Mouse (Mus musculus) right cerebral cortex, postnatal 4 days (tissue): ENCODE results near the gene Cpt1b.
"Not testable (repeated sequence)": the region's sequence is repeated elsewhere in the genome, so short reads cannot be mapped to it uniquely, and the experiment has no call there.

ENCODE experiments used
- DNase-seq: peaks from one replicate; pipeline ENCODE4 v3.0.0-alpha.2; 2022

The Cpt1b gene

GRCm38 (mm10) chr15:89431806-89432205 is 6.1 kb upstream of the Cpt1b start:
- DNase-seq = no peak

GRCm38 (mm10) chr15:89431271-89431670 is 5.6 kb upstream of the Cpt1b start:
- DNase-seq = no peak

GRCm38 (mm10) chr15:89430771-89431170 is 5.1 kb upstream of the Cpt1b start:
- DNase-seq = not testable (repeated sequence)

- no peak for DNase-seq
These were observed 4.7 kb upstream of the Cpt1b start for GRCm38 (mm10) chr15:89430341-89430740.

DNA sequence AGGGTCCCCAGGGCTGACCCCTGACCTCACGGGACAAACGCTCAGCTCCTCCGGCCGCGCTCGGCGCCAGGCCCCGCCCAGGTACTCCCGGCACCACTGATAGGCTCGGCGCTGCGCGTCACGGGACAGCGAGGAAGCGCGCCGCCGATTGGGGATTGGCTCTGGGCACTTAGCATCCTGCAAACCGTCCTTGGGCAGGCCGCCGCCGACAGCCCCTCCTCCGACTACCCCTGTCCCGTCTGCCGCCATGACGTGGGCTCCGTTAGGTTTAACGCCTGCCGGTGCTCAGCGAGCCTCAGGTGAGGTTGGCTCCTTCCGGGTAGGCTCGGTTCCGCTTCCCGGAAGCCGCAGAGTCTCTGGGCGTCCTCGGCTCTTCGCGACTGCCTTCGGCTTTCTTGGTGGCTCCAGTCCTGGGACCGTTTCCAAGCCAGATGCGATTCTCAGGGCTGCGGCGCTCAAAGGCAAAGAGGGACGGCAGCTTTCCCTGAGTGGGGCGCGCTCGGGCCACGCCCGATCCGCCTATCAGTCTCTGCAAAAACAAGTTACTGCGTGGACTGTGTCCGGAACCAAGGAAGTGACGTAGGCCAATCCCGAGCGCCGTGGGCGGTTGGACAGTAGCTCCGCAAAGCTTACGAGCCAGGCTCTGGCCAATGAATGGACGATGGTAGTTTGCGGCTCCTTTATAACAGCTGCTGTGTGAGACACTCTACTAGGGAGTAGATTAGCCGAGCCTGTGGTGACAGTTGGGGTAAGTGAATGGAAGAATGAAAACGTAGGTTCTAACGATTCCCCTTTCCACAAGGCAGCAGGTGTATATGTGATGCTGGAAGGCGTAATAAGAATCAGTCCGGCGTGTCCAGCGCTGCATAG is 3.9 kb upstream of the Cpt1b start, which contains the start of the genes C730034F03Rik, Gm44502 and Chkb:
TSS of gene C730034F03Rik (plus strand) at position 238 of the 870 bp plus-strand sequence.
TSS of gene Gm44502 (minus strand) at position 345 of the 870 bp plus-strand sequence.
TSS of gene Chkb (minus strand) at position 557 of the 870 bp plus-strand sequence.
- peak; percentile 87 for DNase-seq

GRCm38 (mm10) chr15:89428821-89429351 is 3.2 kb upstream of the Cpt1b start:
- DNase-seq = no peak

- no peak for DNase-seq
These were observed 2.6 kb upstream of the Cpt1b start for GRCm38 (mm10) chr15:89428136-89428790.

- no peak for DNase-seq
These were observed 1.1 kb upstream of the Cpt1b start for GRCm38 (mm10) chr15:89426716-89427115.

DNA sequence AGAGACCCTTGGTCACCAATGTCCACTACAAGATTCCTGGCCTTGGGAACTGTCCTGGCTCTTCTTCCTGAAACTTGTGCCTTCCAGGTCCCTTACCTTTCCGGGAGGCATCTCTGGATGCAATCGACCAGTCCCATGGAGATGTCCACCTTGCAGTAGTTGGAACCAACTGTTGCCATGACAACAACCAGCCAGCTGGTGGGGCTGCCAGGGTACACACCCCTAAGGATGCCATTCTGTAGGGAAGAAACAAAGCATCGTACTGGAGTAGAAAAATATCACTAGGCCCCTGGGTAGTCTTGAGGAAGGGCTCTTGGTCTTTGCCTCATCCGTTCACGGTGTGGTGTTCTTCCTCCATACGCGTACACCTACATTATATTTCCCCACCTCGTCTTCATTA is 1.0 kb downstream of the Cpt1b start:
- no peak for DNase-seq

DNA sequence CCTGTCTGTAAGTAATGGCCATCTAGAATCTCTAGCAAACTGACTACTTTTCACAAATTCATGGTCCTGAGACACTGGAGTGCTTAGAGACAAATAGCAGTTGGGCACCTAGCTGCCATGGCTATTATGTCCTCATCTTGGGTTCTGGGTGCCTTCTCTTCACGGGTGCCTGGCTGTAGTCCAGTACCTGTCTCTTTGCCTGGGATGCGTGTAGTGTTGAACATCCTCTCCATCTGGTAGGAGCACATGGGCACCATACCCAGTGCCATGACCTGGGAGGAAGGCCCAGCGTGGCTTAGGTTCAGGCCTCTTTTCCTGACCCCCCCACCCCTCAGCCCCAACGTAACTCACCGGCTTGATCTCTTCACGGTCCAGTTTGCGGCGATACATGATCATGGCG is 3.7 kb downstream of the Cpt1b start:
- DNase-seq = no peak

DNA sequence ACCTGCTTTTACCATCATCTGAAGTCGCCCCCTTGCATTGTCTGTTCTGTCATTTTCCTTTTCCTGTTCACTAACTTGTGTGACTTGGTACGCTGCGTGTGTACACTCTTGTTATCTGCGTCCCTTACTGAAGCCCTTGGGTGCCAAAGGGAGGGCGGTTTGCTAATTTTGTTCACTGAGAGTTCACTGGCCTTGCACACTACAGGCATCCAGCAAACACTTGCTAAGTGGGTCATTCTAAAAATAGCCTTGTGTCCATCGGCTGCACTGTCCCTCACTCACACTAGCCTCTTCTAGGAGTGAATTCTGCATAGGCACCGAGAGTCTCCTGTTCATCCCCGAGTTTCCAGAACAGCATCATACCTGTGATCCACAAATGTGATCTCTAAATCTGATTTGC is 10.4 kb downstream of the Cpt1b start:
- no peak for DNase-seq

GRCm38 (mm10) chr15:89410118-89410517 is 15.5 kb downstream of the Cpt1b start, which contains the start of gene Syce3:
Syce3 (minus strand) TSS chr15:89410503.
- no peak for DNase-seq

GRCm38 (mm10) chr15:89406691-89407090 is 19.0 kb downstream of the Cpt1b start:
- no peak for DNase-seq

DNA sequence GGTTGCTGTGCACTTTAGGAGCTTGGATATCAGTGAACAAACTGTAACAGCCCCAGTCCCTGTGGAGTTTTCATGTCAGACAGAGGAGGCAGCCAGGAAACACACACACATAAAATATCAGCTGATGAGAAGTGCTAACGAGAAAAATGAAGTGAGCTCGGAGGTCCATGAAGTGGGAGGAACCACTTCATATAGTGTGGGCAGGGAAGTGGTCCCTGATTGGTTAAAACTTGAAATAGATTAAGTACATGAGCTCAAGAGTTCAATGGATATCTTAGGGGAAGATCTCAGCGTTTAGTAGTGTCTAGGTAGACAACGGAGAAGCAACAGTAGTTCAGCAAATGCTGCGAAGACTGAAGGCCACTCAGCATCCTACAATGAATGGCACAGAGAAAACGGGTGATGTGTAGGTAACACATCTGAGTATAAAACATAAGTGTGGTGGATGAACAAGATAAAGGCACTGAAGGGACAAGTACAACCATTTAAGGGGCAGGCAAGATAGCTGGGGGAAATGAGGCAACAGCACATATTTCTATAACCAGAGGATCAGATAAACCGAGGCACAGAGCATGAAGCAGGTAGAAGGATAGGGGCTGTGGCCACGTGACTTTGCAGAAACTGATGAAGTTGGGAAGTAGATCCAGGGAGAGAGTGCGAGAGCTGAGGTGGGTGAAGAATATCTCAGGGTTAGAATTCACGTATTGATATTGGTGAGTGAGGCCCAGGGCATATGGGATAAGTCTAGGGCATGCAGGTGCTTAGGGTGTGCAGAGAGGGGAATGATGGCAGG is 20.6 kb downstream of the Cpt1b start:
- DNase-seq = no peak

DNA sequence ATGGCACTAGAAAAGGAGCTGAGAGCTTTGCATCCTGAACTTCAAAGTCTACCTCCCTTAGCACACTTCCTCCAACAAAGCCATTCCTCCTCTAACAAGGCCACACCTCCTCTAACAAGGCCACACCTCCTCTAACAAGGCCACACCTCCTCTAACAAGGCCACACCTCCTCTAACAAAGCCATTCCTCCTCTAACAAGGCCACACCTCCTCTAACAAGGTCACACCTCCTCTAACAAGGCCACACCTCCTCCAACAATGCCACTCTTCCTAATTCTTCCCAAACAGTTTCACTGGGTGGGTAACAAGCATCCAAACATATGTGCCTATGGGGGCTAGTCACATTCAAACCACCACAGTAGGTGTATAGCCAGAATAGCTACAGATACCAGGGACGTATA is 23.2 kb downstream of the Cpt1b start:
- no peak for DNase-seq

- no peak for DNase-seq
These were observed 25.9 kb downstream of the Cpt1b start for GRCm38 (mm10) chr15:89399716-89400115.

- no peak for DNase-seq
These were observed 27.5 kb downstream of the Cpt1b start for GRCm38 (mm10) chr15:89398146-89398545.

DNA sequence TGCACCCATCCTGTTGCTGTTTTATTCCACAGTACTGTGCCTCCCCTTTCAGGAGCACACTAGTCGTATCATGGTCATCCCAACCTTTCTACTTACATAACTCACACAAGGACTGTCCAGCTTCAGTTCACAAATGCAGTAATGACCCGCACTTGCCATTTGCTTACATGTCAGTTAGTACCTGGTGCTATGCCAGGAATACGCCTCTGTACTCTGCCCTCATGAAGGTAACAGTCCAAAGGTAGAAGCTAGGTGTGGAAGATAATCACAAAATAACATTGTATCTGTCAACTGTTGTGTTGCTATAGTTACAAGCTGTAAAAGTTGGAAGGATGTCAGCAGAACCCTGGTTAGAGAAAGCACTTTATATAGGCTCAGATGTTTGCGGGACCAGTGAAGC is 28.8 kb downstream of the Cpt1b start:
- DNase-seq = no peak

DNA sequence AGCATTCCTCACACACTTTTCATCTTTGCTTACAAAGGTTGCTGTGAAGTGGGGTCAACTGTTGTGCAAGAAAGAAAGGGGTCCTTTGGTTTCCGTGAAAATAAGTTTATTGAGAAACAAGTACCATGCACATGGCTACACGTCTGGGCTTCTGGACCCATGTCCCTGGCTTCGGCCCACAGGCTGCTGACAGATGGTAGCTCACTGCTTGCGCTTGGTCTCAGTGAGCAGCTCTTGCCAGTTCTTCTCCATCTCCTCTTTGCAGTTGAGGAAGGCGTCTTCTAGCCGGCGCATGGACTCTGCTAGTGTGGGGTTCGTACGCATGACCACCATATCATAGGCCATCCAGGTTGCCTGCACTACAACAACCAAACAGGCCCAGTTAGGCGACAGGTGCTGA is 35.6 kb downstream of the Cpt1b start:
- DNase-seq = no peak

DNA sequence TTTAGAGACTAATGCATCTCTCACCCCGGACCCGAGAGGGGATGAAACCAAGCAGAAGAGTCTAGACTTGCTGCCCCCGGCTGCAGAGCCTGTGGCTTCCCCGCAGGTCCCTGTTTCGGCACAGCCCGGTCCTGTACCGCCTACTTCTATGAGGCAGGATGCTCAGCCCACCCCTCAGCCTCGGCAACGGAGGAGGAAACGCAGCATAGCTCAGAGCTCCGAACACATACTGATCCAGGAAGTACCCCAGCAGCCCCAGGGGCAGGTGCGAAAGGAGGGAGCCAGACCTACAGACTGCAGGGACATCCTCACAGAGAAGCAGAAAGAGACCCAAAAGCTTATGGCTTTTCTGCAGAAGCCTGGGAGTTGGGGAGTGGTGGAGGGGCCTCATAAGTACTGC is 38.5 kb downstream of the Cpt1b start:
- no peak for DNase-seq

DNA sequence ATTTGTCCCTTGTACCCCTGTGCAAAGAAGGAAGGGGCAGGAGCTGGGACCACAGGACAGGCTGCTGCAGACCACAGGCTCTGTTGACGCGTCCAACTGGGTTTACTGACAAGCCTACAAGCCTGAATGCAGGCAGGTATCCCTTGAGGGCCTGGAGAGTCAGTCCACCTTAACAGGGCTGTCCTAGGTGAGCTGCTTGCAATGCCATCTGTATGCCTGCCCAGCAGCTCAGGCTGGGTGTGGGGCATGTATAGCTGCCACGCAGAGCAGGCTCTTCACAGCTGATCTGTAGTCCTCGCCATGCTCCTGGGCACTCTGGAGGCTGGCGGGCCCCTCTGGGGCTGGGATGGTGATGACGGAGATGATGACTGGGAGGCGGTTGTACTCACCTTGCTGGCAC is 41.0 kb downstream of the Cpt1b start, which contains the start of gene Klhdc7b:
TSS of gene Klhdc7b (plus strand) at position 301 of the 400 bp plus-strand sequence.
- DNase-seq = no peak

DNA sequence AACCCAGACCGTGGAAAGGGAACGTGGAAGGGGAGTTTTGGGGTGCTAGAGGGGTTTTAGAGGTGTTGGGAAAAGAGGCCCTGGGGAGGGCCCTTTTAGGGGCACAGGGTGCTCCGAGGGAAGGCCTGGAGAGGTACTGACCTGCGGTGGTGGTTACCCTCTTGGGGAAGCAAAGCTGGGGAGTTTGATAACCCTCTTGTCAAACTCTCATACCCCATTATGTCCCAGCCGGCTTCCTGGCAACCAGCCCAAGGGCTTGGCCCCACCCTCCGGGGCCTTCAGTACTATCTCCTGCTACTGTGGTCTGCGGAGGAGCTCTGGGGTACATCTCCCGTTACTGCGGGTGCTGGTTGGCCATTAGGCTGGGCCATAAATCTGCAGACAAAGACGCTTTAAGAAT is 46.2 kb downstream of the Cpt1b start:
- no peak for DNase-seq
